Mouse (Mus musculus) liver, postnatal 0 days (tissue): ENCODE results near the gene Tspan11.

ENCODE experiments used
- CTCF ChIP-seq: sonication (generic); IDR thresholded peaks from 2 replicates; pipeline ENCODE4 v1.5.1; 2016; ENCODE audit warnings: antibody characterized with exemption, low read depth
- EP300 ChIP-seq: IDR thresholded peaks from 2 replicates; pipeline ENCODE4 v1.6.1; 2016; ENCODE audit warnings: antibody characterized with exemption, low read depth, mild to moderate bottlenecking

- TF ChIP-seq CTCF (no peak), EP300 (no peak)
Measured at GRCm38 (mm10) chr6:127887511-127888421, at the start of gene Tspan11.
